Mouse (Mus musculus): ENCODE measurements around the gene Gm37240. TPM values are rescaled to one million over a fixed set of nuclear protein-coding genes. Genes with fewer than 3 reads are reported as not detected.
A peak's percentile ranks its signal among the peaks of the same experiment; 100 is the strongest.
"Not testable (repeated sequence)": the region's sequence is repeated elsewhere in the genome, so short reads cannot be mapped to it uniquely, and the experiment has no call there.

Gm37240 gene
- total RNA-seq, 4 experiments from 2014 or later, result 1.8 to 2.0 TPM; not detected in 2

- no peak for DNase-seq (ENCODE audit: low spot score in 2 of 2)
Measured at GRCm38 (mm10) chr3:84926140-84926539, 961.2 kb downstream of the Gm37240 start.

GRCm38 (mm10) chr3:84925229-84925628, 962.1 kb downstream of the Gm37240 start:
- DNase-seq (ENCODE audit: low spot score in 2 of 2), result no peak

GRCm38 (mm10) chr3:84923670-84924069, 963.6 kb downstream of the Gm37240 start:
- DNase-seq (ENCODE audit: low spot score in 2 of 2), result no peak

GRCm38 (mm10) chr3:84923256-84923655, 964.1 kb downstream of the Gm37240 start:
- DNase-seq (ENCODE audit: low spot score in 2 of 2), result no peak

GRCm38 (mm10) chr3:84921704-84922420, 965.5 kb downstream of the Gm37240 start:
- DNase-seq (ENCODE audit: low spot score in 2 of 2), result peak in 1 of 2 experiments; percentile 28

GRCm38 (mm10) chr3:84917903-84918679, 969.2 kb downstream of the Gm37240 start:
- DNase-seq (ENCODE audit: low spot score in 2 of 2), result no peak

- no peak for DNase-seq (ENCODE audit: low spot score in 2 of 2)
Measured at GRCm38 (mm10) chr3:84914284-84914683, 973.0 kb downstream of the Gm37240 start.

GRCm38 (mm10) chr3:84906528-84906927, 980.8 kb downstream of the Gm37240 start:
- DNase-seq (ENCODE audit: low spot score in 2 of 2), result no peak

- no peak for DNase-seq (ENCODE audit: low spot score in 2 of 2)
Measured at GRCm38 (mm10) chr3:84897952-84898351, 989.4 kb downstream of the Gm37240 start.

- no peak for DNase-seq (ENCODE audit: low spot score in 2 of 2)
Measured at GRCm38 (mm10) chr3:84890983-84891382, 996.3 kb downstream of the Gm37240 start.

- no peak for DNase-seq (ENCODE audit: low spot score in 2 of 2)
Measured at GRCm38 (mm10) chr3:84889648-84890047, 997.7 kb downstream of the Gm37240 start.

GRCm38 (mm10) chr3:84883817-84884483, 1003.4 kb downstream of the Gm37240 start:
- DNase-seq (ENCODE audit: low spot score in 2 of 2), result no peak

GRCm38 (mm10) chr3:84876211-84876610, 1011.1 kb downstream of the Gm37240 start:
- no peak for DNase-seq (ENCODE audit: low spot score in 2 of 2)

- no peak for DNase-seq (ENCODE audit: low spot score in 2 of 2)
Measured at GRCm38 (mm10) chr3:84875306-84875705, 1012.0 kb downstream of the Gm37240 start.

- no peak for DNase-seq (ENCODE audit: low spot score in 2 of 2)
Measured at GRCm38 (mm10) chr3:84870126-84870525, 1017.2 kb downstream of the Gm37240 start.

- no peak for DNase-seq (ENCODE audit: low spot score in 2 of 2)
Measured at GRCm38 (mm10) chr3:84867991-84868390, 1019.3 kb downstream of the Gm37240 start.

- no peak for DNase-seq (ENCODE audit: low spot score in 2 of 2)
Measured at GRCm38 (mm10) chr3:84867434-84867975, 1019.8 kb downstream of the Gm37240 start.

- DNase-seq (ENCODE audit: low spot score in 2 of 2), result no peak
Measured at GRCm38 (mm10) chr3:84866866-84867265, 1020.5 kb downstream of the Gm37240 start.

- no peak for DNase-seq (ENCODE audit: low spot score in 2 of 2)
Measured at GRCm38 (mm10) chr3:84865684-84866083, 1021.6 kb downstream of the Gm37240 start.

GRCm38 (mm10) chr3:84861817-84862216, 1025.5 kb downstream of the Gm37240 start:
- DNase-seq (ENCODE audit: low spot score in 2 of 2), result not testable (repeated sequence)

GRCm38 (mm10) chr3:84860669-84861068, 1026.6 kb downstream of the Gm37240 start:
- no peak for DNase-seq (ENCODE audit: low spot score in 2 of 2)

- no peak for DNase-seq (ENCODE audit: low spot score in 2 of 2)
Measured at GRCm38 (mm10) chr3:84854440-84854839, 1032.9 kb downstream of the Gm37240 start.
